ENCODE assay signal across 11 mouse cellular contexts in genomic region chr19:26566109-26566508, GRCm38 (mm10). TPM values are rescaled to one million over a fixed set of nuclear protein-coding genes. Genes with fewer than 3 reads are reported as not detected.
DNase-seq lines count a peak whose midpoint lies in the region; ATAC-seq and TF ChIP-seq lines count a peak whose summit lies in the region.
"Had no signal": no experiment of that assay in that cellular context is flagged by ENCODE, and none has a peak within 500 bp of the region (broad histone marks: within the 10 kb centered on the region; RNA-seq: fewer than 3 reads in every experiment).

No protein-coding gene starts in this region.

- H3K27me3 ChIP-seq in hindbrain, embryonic 13.5 days: no peaks in the 10 kb centered on the region
- no peaks in the 10 kb centered on the region for H3K27me3 ChIP-seq in hindbrain, embryonic 12.5 days
- no peaks in the 10 kb centered on the region for H3K27me3 ChIP-seq in hindbrain, postnatal 0 days (ENCODE audit: insufficient read depth, low read length)
- H3K27me3 ChIP-seq in limb, embryonic 14.5 days (ENCODE audit: control insufficient read depth, insufficient read depth, low read length): no peaks in the 10 kb centered on the region
- no peaks in the 10 kb centered on the region for H3K27me3 ChIP-seq in intestine, postnatal 0 days (replicated peaks; ENCODE audit: control insufficient read depth, insufficient read depth, low read length)
- H3K27me3 ChIP-seq: embryonic facial prominence, embryonic 15.5 days; intestine, embryonic 15.5 days had no signal

- H3K4me2 ChIP-seq in hindbrain, embryonic 13.5 days: no peak overlapping the region
- H3K4me2 ChIP-seq in hindbrain, embryonic 12.5 days (replicated peaks): no peak overlapping the region
- H3K4me2 ChIP-seq in hindbrain, postnatal 0 days (ENCODE audit: low read depth, low read length): no peak overlapping the region
- peak overlapping the region; percentile 34 for H3K4me2 ChIP-seq in limb, embryonic 14.5 days (replicated peaks; ENCODE audit: low read depth, low read length, severe bottlenecking)
- no peak overlapping the region for H3K4me2 ChIP-seq in intestine, postnatal 0 days (replicated peaks; ENCODE audit: low read depth)
- H3K4me2 ChIP-seq: embryonic facial prominence, embryonic 15.5 days; intestine, embryonic 15.5 days; midbrain, embryonic 15.5 days had no signal

- DNase-seq in embryo, embryonic 10.5 days (ENCODE audit: low spot score): peak; percentile 52
- peak; percentile 23 for DNase-seq in hindbrain, postnatal 0 days (ENCODE audit: low spot score)
- peak; percentile 79 for DNase-seq in limb, embryonic 14.5 days (ENCODE audit: low spot score)
- no peak for DNase-seq in urinary bladder, postnatal 4 days (ENCODE audit: low spot score in 2 of 2)
- DNase-seq: liver had no signal

- TF ChIP-seq CTCF in hindbrain, postnatal 0 days (IDR thresholded peaks at IDR 0.05; ENCODE audit: low read depth): no peak
- TF ChIP-seq CTCF in intestine, postnatal 0 days (IDR thresholded peaks at IDR 0.05; ENCODE audit: low read depth): no peak

- no peak for TF ChIP-seq POLR2A in limb, embryonic 14.5 days (IDR thresholded peaks at IDR 0.05; ENCODE audit: borderline replicate concordance, extremely low read depth, insufficient read depth, insufficient read length)

- no peak overlapping the region for H3K9ac ChIP-seq in hindbrain, embryonic 13.5 days
- no peak overlapping the region for H3K9ac ChIP-seq in hindbrain, embryonic 12.5 days
- no peak overlapping the region for H3K9ac ChIP-seq in hindbrain, postnatal 0 days (replicated peaks; ENCODE audit: low read length)
- H3K9ac ChIP-seq in limb, embryonic 14.5 days (ENCODE audit: low read depth, low read length, severe bottlenecking): 0 out of 2 replicates have a peak overlapping the region, but pooled peaks have one; percentile 7
- H3K9ac ChIP-seq in intestine, postnatal 0 days (ENCODE audit: low read depth, low read length): no peak overlapping the region
- H3K9ac ChIP-seq: embryonic facial prominence, embryonic 15.5 days; intestine, embryonic 15.5 days; midbrain, embryonic 15.5 days had no signal

- no peaks in the 10 kb centered on the region for H3K9me3 ChIP-seq in hindbrain, embryonic 13.5 days
- H3K9me3 ChIP-seq in hindbrain, embryonic 12.5 days (replicated peaks): no peaks in the 10 kb centered on the region
- H3K9me3 ChIP-seq in hindbrain, postnatal 0 days (ENCODE audit: low read length): no peaks in the 10 kb centered on the region
- no peaks in the 10 kb centered on the region for H3K9me3 ChIP-seq in limb, embryonic 14.5 days (ENCODE audit: control insufficient read depth, low read length)
- no peaks in the 10 kb centered on the region for H3K9me3 ChIP-seq in intestine, postnatal 0 days (ENCODE audit: control insufficient read depth)
- H3K9me3 ChIP-seq: embryonic facial prominence, embryonic 15.5 days; intestine, embryonic 15.5 days; midbrain, embryonic 15.5 days had no signal

- H3K4me1 ChIP-seq in hindbrain, embryonic 13.5 days (replicated peaks): peaks cover 7% of the 10 kb centered on the region
- 0 out of 2 replicates have a peak, but pooled peaks cover 4% of the 10 kb centered on the region for H3K4me1 ChIP-seq in hindbrain, embryonic 12.5 days
- no peaks in the 10 kb centered on the region for H3K4me1 ChIP-seq in hindbrain, postnatal 0 days (ENCODE audit: insufficient read depth, low read length)
- peaks cover 15% of the 10 kb centered on the region for H3K4me1 ChIP-seq in limb, embryonic 14.5 days (ENCODE audit: control insufficient read depth, insufficient read depth, low read length)
- no peaks in the 10 kb centered on the region for H3K4me1 ChIP-seq in intestine, postnatal 0 days (replicated peaks; ENCODE audit: control insufficient read depth, insufficient read depth, low read length)
- H3K4me1 ChIP-seq: intestine, embryonic 15.5 days; midbrain, embryonic 15.5 days had no signal

- ATAC-seq in hindbrain, embryonic 13.5 days (ENCODE audit: low FRiP score): 0 out of 2 replicates have a peak, but pooled peaks have one; percentile 46
- ATAC-seq in hindbrain, embryonic 12.5 days (ENCODE audit: low FRiP score): no peak
- no peak for ATAC-seq in hindbrain, postnatal 0 days
- no peak for ATAC-seq in limb, embryonic 14.5 days (ENCODE audit: low FRiP score, low read depth)
- no peak for ATAC-seq in intestine, postnatal 0 days
- ATAC-seq: intestine, embryonic 15.5 days; midbrain, embryonic 15.5 days had no signal

- H3K27ac ChIP-seq in hindbrain, embryonic 13.5 days: no peak overlapping the region
- H3K27ac ChIP-seq in hindbrain, embryonic 12.5 days: no peak overlapping the region
- no peak overlapping the region for H3K27ac ChIP-seq in hindbrain, postnatal 0 days
- H3K27ac ChIP-seq in limb, embryonic 14.5 days (replicated peaks; ENCODE audit: low read depth, low read length): no peak overlapping the region
- H3K27ac ChIP-seq in intestine, postnatal 0 days (ENCODE audit: low read depth, low read length): no peak overlapping the region
- H3K27ac ChIP-seq: embryonic facial prominence, embryonic 15.5 days; intestine, embryonic 15.5 days; midbrain, embryonic 15.5 days had no signal

- no peaks in the 10 kb centered on the region for H3K36me3 ChIP-seq in hindbrain, embryonic 13.5 days
- H3K36me3 ChIP-seq in hindbrain, embryonic 12.5 days: no peaks in the 10 kb centered on the region
- H3K36me3 ChIP-seq in hindbrain, postnatal 0 days (ENCODE audit: insufficient read depth, low read length): no peaks in the 10 kb centered on the region
- no peaks in the 10 kb centered on the region for H3K36me3 ChIP-seq in limb, embryonic 14.5 days (ENCODE audit: control insufficient read depth, insufficient read depth, low read length)
- H3K36me3 ChIP-seq in intestine, postnatal 0 days (ENCODE audit: control insufficient read depth, insufficient read depth): no peaks in the 10 kb centered on the region
- H3K36me3 ChIP-seq: embryonic facial prominence, embryonic 15.5 days; intestine, embryonic 15.5 days; midbrain, embryonic 15.5 days had no signal

- no peak overlapping the region for H3K4me3 ChIP-seq in hindbrain, embryonic 13.5 days
- no peak overlapping the region for H3K4me3 ChIP-seq in hindbrain, embryonic 12.5 days
- no peak overlapping the region for H3K4me3 ChIP-seq in hindbrain, postnatal 0 days (ENCODE audit: low read length)
- H3K4me3 ChIP-seq in limb, embryonic 14.5 days (replicated peaks; ENCODE audit: low read length): no peak overlapping the region
- H3K4me3 ChIP-seq in intestine, postnatal 0 days (ENCODE audit: low read depth, low read length): no peak overlapping the region
- H3K4me3 ChIP-seq: embryonic facial prominence, embryonic 15.5 days; intestine, embryonic 15.5 days; midbrain, embryonic 15.5 days had no signal

- 68% methylated on average over 9 of the region's 9 CpGs for WGBS in hindbrain, embryonic 13.5 days
- 71% methylated on average over 9 of the region's 9 CpGs for WGBS in hindbrain, embryonic 12.5 days
- WGBS in hindbrain, postnatal 0 days: 55% methylated on average over 9 of the region's 9 CpGs
- 17% methylated on average over 9 of the region's 9 CpGs for WGBS in limb, embryonic 14.5 days
- 50% methylated on average over 9 of the region's 9 CpGs for whole genome bisulfite sequencing in intestine, postnatal 0 days

RNA-seq across cellular contexts. Expression of gene Smarca2, which starts 38.7 kb away (rescaled TPM):
- 85.3 and 95.5 TPM in 2 replicates for polyA plus RNA-seq in hindbrain, embryonic 13.5 days (2015; fragmentation: Nextera tagmentation; extraction: Ambion mirVana)
- polyA plus RNA-seq in hindbrain, embryonic 12.5 days (2016; fragmentation: Nextera tagmentation; extraction: Ambion mirVana): 60.9 and 65.5 TPM in 2 replicates
- 82.0 and 94.3 TPM in 2 replicates for total RNA-seq in hindbrain, postnatal 0 days (2014; rRNA removed)
- polyA plus RNA-seq in hindbrain, postnatal 0 days (2015; fragmentation: Nextera tagmentation; extraction: Ambion mirVana): 87.0 and 87.7 TPM in 2 replicates
- polyA plus RNA-seq in limb, embryonic 14.5 days (2012; rRNA removed): 104 TPM in 2 replicates
- 72.2 and 94.3 TPM in 2 replicates for polyA plus RNA-seq in limb, embryonic 14.5 days (2014; fragmentation: Nextera tagmentation; extraction: Ambion mirVana)
- polyA plus RNA-seq in intestine, postnatal 0 days (2015; fragmentation: Nextera tagmentation; extraction: Ambion mirVana): 18.1 and 21.0 TPM in 2 replicates

Comparison
In these comparisons a context has a peak if more than half of its experiments do, and no peak if none do; other contexts are left out.
1. DNase-seq: peak in embryo, embryonic 10.5 days (single experiment), hindbrain, postnatal 0 days (single experiment) and limb, embryonic 14.5 days (single experiment); none in urinary bladder, postnatal 4 days (0 of 2).